Mouse (Mus musculus): ENCODE results near the gene Rad18.

DNA sequence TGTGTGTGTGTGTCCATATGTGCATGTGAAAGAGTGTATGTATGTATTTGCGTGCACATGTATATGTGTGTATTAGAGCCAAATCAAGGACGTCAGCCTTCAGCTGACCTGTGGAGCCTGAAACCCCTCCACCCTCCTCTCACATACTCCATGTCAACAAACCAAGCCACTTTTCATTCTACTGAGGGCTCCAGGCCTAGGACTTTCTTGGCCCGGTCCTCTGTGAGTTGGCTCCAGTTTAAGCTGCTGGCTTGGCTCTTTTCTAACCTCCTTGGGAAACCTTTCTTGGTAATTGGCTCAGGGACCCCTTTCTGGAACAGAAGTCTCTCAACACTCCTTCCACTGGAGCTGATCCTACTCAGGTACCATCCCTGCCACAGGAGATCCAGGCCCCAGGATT lies 40.0 kb upstream of the Rad18 start:
- TF ChIP-seq POLR2A (IDR thresholded peaks at IDR 0.05; ENCODE audit: extremely low read depth, insufficient read depth, low read length) (no peak), CTCF (IDR thresholded peaks at IDR 0.05; ENCODE audit: low read depth, low read length) (no peak)

All from liver, adult 2 months (tissue).